Mouse (Mus musculus) spleen, adult 2 months (tissue): ENCODE results near the gene Lyg2.
A peak's percentile ranks its signal among the peaks of the same experiment; 100 is the strongest.

ENCODE experiments used
- CTCF ChIP-seq: fragments of 200-500 bp; IDR thresholded peaks from 2 replicates; pipeline ENCODE4 v1.5.1; 2011; ENCODE audit warnings: mild to moderate bottlenecking, inconsistent platforms; ENCODE audit not compliant: insufficient read depth, insufficient read length, insufficient replicate concordance; ENCODE audit errors: extremely low read depth
- POLR2A ChIP-seq: fragments of 200-500 bp; IDR thresholded peaks from 2 replicates; pipeline ENCODE4 v1.6.1; 2011; ENCODE audit warnings: low read depth, low read length, inconsistent platforms

DNA sequence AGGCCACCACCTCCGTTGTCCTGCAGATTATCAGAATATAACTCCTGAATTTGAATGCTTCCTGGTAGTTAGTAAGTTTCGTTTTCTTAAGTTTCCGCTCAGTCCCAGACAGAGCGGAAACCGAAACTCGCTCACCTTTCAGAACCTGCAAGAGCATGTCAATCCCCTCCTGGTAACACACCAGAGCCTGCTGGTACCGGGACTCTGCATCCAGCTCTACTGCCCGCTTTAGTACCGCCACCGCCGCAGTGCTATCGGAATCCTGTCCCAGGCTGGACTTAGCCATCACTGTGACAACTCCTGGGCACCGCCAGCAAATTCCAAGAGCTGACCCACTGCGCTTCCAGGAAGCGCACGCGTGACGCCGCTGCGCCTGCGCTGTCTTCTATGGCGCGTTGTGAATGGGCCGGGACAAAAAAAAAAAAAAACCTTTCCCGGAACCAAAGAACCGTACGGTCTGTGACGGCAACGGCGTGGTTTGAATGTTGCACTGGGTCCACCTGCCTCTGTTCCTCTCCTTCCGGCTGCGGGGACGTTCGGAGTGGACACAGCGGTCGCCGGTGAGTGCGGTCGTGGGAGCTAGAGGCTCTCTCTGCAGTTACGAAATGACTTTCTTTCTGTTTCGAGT, 26.2 kb downstream of the Lyg2 start, which contains the start of the genes Mitd1 and Mrpl30:
- no peak for TF ChIP-seq CTCF
- peak; percentile 28; the same call in 1 of the 2 replicates for TF ChIP-seq POLR2A
